Mouse (Mus musculus) stomach, postnatal 0 days (tissue): ENCODE measurements around the gene Ptprcap.

Source experiments
- CTCF ChIP-seq: IDR thresholded peaks from 2 replicates; pipeline ENCODE4 v1.5.1; 2016; ENCODE audit warnings: antibody characterized with exemption, low read depth, mild to moderate bottlenecking, moderate library complexity
- EP300 ChIP-seq: optimal IDR thresholded peaks from 2 replicates; pipeline ENCODE3; 2016; ENCODE audit warnings: antibody characterized with exemption

GRCm38 (mm10) chr19:4187303-4187702 is 33.9 kb downstream of the Ptprcap start:
- TF ChIP-seq CTCF = no peak
- no peak for TF ChIP-seq EP300
